Mouse (Mus musculus) cerebellum, postnatal 36 days (tissue): ENCODE data around the gene Cfap58.

Experiments
- DNase-seq, 2 experiments: peaks; one replicate each; pipeline ENCODE4 v3.0.0; 2021 to 2022; ENCODE audit warnings: mixed read lengths in 2 of 2

Gene Cfap58

GRCm38 (mm10) chr19:47980241-47980640, 42.8 kb downstream of the Cfap58 start:
- DNase-seq: no peak

DNA sequence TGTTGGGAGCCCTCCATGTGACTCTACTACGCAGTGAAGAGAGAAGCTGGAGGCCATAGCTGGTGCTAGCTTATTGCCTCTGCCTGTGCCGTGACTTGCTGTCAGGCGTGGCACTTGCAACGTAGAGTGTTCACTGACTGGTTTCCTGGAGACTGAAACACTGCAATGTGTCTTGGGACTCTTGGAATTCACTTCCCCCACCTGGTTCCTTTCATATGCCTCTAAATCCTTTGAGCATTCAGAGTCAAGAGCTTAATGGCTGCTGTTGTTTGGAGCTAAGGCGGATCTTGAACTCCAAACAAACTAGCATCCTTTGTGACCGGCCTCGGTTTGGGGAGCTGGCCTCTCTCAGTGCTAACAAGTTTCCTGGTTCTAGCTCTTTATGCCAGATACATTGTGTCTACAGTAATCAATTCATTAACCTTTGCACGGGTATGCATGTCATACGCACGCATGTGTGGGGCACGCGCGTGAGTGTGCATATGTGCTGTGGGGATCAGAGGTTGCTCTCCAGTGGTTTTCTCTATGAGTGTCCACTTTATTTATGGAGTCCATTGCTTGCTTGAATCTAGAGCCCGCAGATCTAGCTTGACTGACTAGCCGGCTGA, 48.2 kb downstream of the Cfap58 start:
- DNase-seq: no peak

DNA sequence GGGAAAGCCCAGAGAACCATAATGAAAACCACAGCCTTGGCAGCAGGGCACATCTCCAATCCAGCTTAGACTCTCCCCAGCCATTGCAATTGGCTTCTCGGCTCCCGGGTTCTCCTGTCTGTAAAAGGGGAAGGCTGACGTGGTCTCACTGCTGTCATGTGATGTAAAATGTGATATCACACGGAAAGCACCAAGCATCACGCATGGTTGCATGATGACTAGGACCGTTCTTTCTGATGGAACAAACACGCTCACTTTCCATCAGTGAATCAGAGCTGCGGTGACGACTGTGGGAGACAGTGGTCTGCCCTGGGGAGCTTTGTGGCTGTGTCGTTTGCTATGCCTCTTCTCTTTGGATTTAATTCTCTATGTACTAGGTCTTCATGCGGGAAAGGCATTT, 50.5 kb downstream of the Cfap58 start:
- DNase-seq: no peak

DNA sequence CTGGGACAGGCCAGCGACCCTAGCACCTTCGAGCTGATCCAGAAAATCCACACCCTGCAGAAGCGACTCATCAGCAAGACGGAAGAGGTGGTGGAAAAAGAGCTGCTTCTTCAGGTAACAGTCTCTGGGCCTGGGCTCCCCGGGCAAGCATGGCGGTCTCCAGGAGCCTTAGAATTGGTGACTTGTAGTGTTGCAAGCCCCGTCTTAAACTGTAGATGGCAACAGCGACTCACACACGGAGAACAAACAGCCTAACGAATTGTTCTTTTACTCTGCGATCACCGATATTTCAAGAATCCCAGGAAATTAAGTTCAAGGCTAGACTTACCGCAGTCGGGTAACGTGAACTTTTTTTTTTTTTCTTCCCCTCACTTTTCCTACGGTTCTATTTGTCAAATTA, 51.0 kb downstream of the Cfap58 start:
- no peak for DNase-seq

GRCm38 (mm10) chr19:47988880-47989574, 51.6 kb downstream of the Cfap58 start:
- no peak for DNase-seq

DNA sequence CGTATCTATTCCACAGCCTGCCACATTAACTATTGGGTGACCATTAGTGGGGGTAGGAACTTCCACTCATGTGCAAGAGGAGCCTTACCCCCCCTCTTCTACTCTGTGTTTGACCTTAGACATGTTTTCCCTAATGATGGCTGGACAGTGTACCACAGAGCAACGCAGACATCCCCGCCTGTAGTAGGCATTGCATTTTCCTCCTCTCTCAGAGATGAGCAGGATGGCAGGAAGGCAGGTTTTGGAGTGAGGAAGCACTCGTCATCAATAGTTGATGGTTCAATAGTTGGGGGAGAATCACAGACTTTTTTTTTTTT, 52.1 kb downstream of the Cfap58 start:
- no peak for DNase-seq

DNA sequence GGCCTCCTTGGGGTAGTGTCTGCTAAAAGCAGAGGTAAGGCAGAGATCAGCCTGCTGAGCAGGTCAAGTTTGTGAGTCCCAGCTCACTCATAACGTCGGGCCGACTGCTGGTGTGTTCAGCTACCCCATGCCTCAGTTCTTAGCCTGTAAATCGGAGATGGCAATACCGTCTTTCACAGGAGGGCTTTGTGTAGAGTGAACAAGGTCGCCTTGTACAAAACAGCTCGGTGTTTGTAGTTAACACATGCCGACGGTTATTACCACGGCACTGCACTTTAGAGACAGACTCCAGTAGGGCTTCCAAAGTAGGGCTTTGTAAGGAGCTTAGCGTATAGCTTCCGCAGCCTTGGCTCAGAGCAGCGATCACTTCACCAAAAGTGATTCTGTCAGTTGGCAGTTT, 63.8 kb downstream of the Cfap58 start:
- no peak for DNase-seq

GRCm38 (mm10) chr19:48001774-48002173, 64.3 kb downstream of the Cfap58 start:
- no peak for DNase-seq

GRCm38 (mm10) chr19:48008771-48009413, 71.4 kb downstream of the Cfap58 start:
- no peak for DNase-seq

GRCm38 (mm10) chr19:48009586-48010331, 72.3 kb downstream of the Cfap58 start:
- DNase-seq: no peak

DNA sequence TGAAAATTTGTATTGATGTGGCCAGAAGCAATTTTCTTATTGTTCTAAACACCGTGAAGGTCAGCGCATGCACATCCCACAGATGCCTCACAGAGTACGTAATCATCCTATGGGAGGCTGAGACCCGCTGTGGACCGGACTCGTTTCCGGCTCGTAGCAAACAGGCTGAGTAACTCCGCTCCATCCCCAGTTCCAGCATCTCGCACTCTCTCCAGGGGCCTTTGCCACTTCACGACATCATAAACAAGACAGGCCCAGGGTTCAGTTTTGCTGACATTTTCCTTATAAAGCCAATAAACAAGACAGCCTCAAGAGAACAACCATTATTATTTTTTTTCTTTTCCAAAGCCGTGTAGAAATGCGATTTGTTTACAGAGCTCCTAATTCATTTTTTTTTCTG, 82.6 kb downstream of the Cfap58 start:
- no peak for DNase-seq

DNA sequence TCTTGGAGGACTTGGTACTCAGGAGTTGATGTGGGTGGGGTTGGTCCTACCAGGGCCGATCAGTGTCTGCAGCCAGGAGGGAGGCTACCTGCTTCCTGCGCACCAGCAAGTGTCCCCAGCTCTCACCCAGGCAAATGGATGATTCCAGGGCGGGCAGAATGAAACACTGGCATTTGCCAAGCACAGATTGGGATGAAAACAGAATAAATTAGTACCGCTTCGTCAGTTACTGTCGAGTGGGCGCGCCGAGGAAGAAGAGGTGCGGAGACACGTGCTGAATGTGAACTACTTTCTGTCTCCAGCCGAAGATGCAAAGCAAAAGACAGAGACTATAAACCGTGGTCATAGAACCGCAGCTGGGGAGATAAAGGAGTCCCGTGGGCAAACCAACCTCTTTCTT, 84.0 kb downstream of the Cfap58 start:
- no peak for DNase-seq

GRCm38 (mm10) chr19:48022763-48023162, 85.3 kb downstream of the Cfap58 start:
- DNase-seq: no peak

DNA sequence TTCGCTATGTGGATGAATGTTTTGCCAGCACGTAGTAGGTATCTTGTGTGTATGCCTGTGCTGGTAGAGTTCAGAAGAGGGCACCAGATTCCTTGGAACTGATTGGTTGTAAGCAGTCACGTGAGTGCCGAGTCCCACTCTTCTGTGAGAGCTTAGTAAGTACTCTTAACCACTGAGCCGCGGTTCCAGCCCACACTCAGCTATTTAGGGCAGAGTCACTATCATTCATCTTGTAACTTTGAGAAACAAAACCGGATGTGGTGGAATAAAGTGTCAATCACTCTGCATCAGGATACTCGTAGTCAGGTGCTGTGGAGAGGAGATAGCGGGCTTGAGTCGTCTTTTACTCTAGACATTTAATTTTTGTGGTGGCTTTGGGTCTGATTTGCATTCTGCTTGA, 86.3 kb downstream of the Cfap58 start:
- no peak for DNase-seq

- DNase-seq: no peak
Observed at GRCm38 (mm10) chr19:48025366-48025765, 87.9 kb downstream of the Cfap58 start.

DNA sequence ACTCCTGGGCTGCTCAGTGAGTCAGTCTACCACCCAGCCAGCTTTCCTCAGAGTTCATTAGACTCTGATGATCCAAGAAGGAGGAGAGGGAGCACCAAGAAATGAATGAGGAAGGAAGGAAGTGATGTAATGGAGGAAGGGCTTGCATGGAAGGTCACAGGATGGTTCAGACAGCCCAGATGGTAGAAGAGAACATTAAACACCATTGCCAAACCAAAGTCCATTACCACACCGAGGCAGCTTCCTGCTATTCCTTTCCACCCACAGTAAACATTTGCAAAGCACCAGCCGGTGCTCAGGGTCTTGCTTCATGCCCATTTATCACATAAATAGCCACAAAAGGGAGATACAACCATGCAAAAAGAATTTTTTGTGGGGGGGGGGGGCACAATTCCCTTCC, 89.4 kb downstream of the Cfap58 start:
- DNase-seq: no peak

DNA sequence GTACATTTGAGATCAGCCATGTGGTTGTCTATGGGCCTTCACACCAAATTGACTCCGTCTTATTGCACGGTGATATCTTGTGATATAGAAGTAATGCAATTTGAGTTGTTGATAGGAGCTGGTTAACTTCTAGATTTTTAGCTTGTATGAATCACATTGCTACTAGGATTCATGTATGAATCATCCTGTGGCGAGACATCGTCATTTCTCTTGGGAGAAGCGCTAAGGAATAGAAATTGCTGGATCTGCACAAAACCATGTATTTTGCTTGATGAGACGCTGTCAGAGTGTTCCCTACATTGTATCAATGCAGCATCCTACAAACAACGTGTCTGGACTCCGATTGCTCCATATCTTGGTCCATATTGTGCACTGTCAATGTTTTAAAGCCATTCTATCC, 102.1 kb downstream of the Cfap58 start:
- DNase-seq: no peak

GRCm38 (mm10) chr19:48047315-48047714, 109.8 kb downstream of the Cfap58 start:
- no peak for DNase-seq

GRCm38 (mm10) chr19:48049361-48049760, 111.9 kb downstream of the Cfap58 start:
- DNase-seq: no peak

DNA sequence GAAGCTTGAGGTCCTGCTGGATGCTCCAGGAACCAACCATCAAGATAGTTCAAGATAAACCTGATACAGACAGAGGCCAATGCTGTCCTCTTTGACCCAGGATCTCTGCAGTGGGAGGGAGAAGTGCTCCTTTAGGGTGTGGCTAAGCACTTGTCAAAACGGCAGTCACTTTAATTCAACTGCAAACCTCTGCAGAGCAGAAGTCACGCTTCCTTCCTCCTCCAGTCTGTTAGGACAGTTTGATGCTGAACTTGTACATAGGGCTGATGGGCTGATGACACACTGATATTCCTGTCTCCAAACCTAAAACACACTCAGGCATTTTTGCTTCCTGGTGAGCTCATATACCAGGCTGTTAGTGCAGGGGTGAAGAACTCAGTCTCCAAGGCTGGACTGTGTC, 125.8 kb downstream of the Cfap58 start:
- DNase-seq: no peak

DNA sequence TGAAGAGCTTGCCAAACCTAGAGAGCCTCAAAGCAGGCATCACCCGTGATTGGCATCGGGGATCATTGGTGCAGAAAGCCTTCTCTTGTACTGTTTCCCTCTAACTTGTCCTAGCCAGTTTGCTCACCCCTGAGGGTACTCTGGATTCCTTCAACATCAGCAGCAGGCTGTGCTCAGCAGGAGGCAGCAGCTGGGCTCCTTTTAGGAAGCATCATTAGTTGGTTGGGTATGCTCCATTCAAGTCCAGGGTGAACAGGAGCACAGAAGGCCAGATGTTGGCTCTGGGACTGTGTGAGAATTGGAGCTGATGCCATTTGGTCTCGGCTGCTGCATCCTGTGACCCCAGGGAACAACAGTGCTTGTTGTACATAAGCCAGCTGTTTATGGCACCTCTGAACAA, 142.2 kb downstream of the Cfap58 start:
- no peak for DNase-seq

DNA sequence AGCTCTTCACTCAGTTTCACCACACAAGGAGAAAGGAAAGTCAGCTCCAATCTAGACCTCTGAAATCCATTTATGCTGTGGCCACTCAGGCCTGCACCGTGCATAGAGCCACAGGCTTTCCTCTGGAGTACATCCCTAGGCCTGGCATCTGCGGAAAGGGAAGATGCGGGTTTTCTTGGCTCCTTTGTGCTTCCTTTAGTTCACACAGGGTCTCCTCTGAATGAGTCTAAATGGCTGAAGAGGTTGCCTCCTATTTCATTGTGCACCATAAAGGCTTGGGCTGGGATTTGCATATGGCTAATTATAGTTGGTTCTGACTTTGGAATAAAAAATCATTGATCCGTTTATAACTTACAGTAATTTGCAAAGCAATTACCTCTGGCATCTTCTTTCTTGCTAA, 144.0 kb downstream of the Cfap58 start:
- no peak for DNase-seq
